24 mouse cellular contexts compared by ENCODE assay signal in genomic region chr16:54498270-54498669, GRCm38 (mm10).
DNase-seq lines count a peak whose midpoint lies in the region; ATAC-seq and TF ChIP-seq lines count a peak whose summit lies in the region.
"Had no signal": no experiment of that assay in that cellular context is flagged by ENCODE, and none has a peak within 500 bp of the region (broad histone marks: within the 10 kb centered on the region; RNA-seq: fewer than 3 reads in every experiment).

No protein-coding gene starts in this region.

- no peaks in the 10 kb centered on the region for H3K9me3 ChIP-seq in forebrain, embryonic 14.5 days (replicated peaks; ENCODE audit: control insufficient read depth, low read length)
- H3K9me3 ChIP-seq in forebrain, embryonic 15.5 days: no peaks in the 10 kb centered on the region
- H3K9me3 ChIP-seq in forebrain, postnatal 0 days (ENCODE audit: low read length): no peaks in the 10 kb centered on the region
- no peaks in the 10 kb centered on the region for H3K9me3 ChIP-seq in forebrain, embryonic 11.5 days (ENCODE audit: control insufficient read depth, low read length)
- H3K9me3 ChIP-seq: embryonic facial prominence, embryonic 10.5 days; embryonic facial prominence, embryonic 12.5 days; forebrain, embryonic 13.5 days; G1E had no signal

- no peak for TF ChIP-seq CTCF in forebrain, postnatal 0 days (IDR thresholded peaks at IDR 0.05; ENCODE audit: low read depth)
- TF ChIP-seq CTCF in left cerebral cortex, adult 2 months (IDR thresholded peaks at IDR 0.05): no peak

- H3K4me3 ChIP-seq in forebrain, embryonic 14.5 days (ENCODE audit: low read depth, low read length): no peak overlapping the region
- H3K4me3 ChIP-seq in forebrain, embryonic 15.5 days: no peak overlapping the region
- H3K4me3 ChIP-seq in forebrain, postnatal 0 days (ENCODE audit: low read depth, low read length): no peak overlapping the region
- no peak overlapping the region for H3K4me3 ChIP-seq in forebrain, embryonic 11.5 days (ENCODE audit: low read depth, low read length)
- H3K4me3 ChIP-seq in left cerebral cortex, adult 2 months: no peak overlapping the region
- H3K4me3 ChIP-seq: embryonic facial prominence, embryonic 10.5 days; embryonic facial prominence, embryonic 12.5 days; forebrain, embryonic 13.5 days had no signal

- no peaks in the 10 kb centered on the region for H3K4me1 ChIP-seq in forebrain, embryonic 14.5 days (ENCODE audit: control insufficient read depth, insufficient read depth, low read length)
- H3K4me1 ChIP-seq in forebrain, embryonic 15.5 days: no peaks in the 10 kb centered on the region
- H3K4me1 ChIP-seq in forebrain, postnatal 0 days (ENCODE audit: insufficient read depth): no peaks in the 10 kb centered on the region
- H3K4me1 ChIP-seq in forebrain, embryonic 11.5 days (replicated peaks; ENCODE audit: control insufficient read depth, insufficient read depth, low read length): no peaks in the 10 kb centered on the region
- H3K4me1 ChIP-seq: embryonic facial prominence, embryonic 10.5 days; embryonic facial prominence, embryonic 12.5 days; forebrain, embryonic 13.5 days had no signal

- H3K36me3 ChIP-seq in forebrain, embryonic 14.5 days (ENCODE audit: control insufficient read depth, insufficient read depth, low read length): no peaks in the 10 kb centered on the region
- H3K36me3 ChIP-seq in forebrain, embryonic 15.5 days: no peaks in the 10 kb centered on the region
- no peaks in the 10 kb centered on the region for H3K36me3 ChIP-seq in forebrain, postnatal 0 days (ENCODE audit: insufficient read depth)
- no peaks in the 10 kb centered on the region for H3K36me3 ChIP-seq in forebrain, embryonic 11.5 days (ENCODE audit: control insufficient read depth, insufficient read depth, low read length)
- H3K36me3 ChIP-seq: embryonic facial prominence, embryonic 10.5 days; embryonic facial prominence, embryonic 12.5 days; G1E had no signal

- H3K4me2 ChIP-seq in forebrain, embryonic 14.5 days (ENCODE audit: low read length): no peak overlapping the region
- H3K4me2 ChIP-seq in forebrain, embryonic 15.5 days (replicated peaks): no peak overlapping the region
- no peak overlapping the region for H3K4me2 ChIP-seq in forebrain, postnatal 0 days (ENCODE audit: low read depth)
- H3K4me2 ChIP-seq in forebrain, embryonic 11.5 days (ENCODE audit: low read depth, low read length, severe bottlenecking): no peak overlapping the region
- H3K4me2 ChIP-seq: embryonic facial prominence, embryonic 12.5 days; forebrain, embryonic 13.5 days had no signal

- WGBS in forebrain, embryonic 14.5 days: 84% methylated on average over 3 of the region's 3 CpGs
- WGBS in forebrain, embryonic 15.5 days: 74% methylated on average over 3 of the region's 3 CpGs
- WGBS in forebrain, postnatal 0 days: 63% methylated on average over 3 of the region's 3 CpGs
- 84% methylated on average over 3 of the region's 3 CpGs for WGBS in forebrain, embryonic 11.5 days

- no peak overlapping the region for H3K9ac ChIP-seq in forebrain, embryonic 14.5 days (ENCODE audit: low read length)
- no peak overlapping the region for H3K9ac ChIP-seq in forebrain, embryonic 15.5 days (replicated peaks)
- no peak overlapping the region for H3K9ac ChIP-seq in forebrain, postnatal 0 days
- no peak overlapping the region for H3K9ac ChIP-seq in forebrain, embryonic 11.5 days (ENCODE audit: low read length)
- H3K9ac ChIP-seq: embryonic facial prominence, embryonic 12.5 days; forebrain, embryonic 13.5 days had no signal

- no peak overlapping the region for H3K27ac ChIP-seq in forebrain, embryonic 14.5 days (ENCODE audit: low read depth, low read length)
- H3K27ac ChIP-seq in forebrain, embryonic 15.5 days (replicated peaks): no peak overlapping the region
- no peak overlapping the region for H3K27ac ChIP-seq in forebrain, postnatal 0 days (ENCODE audit: low read depth, low read length)
- H3K27ac ChIP-seq in forebrain, embryonic 11.5 days (ENCODE audit: low read depth, low read length): no peak overlapping the region
- H3K27ac ChIP-seq in left cerebral cortex, adult 2 months: 0 out of 2 replicates have a peak overlapping the region, but pooled peaks have one; percentile 53
- H3K27ac ChIP-seq: embryonic facial prominence, embryonic 10.5 days; embryonic facial prominence, embryonic 12.5 days; forebrain, embryonic 13.5 days had no signal

- ATAC-seq in forebrain, embryonic 14.5 days: no peak
- no peak for ATAC-seq in forebrain, embryonic 15.5 days (replicated peaks)
- peak; percentile 45; the same call in 1 of the 2 replicates for ATAC-seq in forebrain, postnatal 0 days
- ATAC-seq in forebrain, embryonic 11.5 days (replicated peaks; ENCODE audit: low FRiP score): no peak
- ATAC-seq: activated CD4-positive, CD25-positive, alpha-beta regulatory T cell, adult 4 months; CD4-positive, CD25-positive, alpha-beta regulatory T cell, adult 4 months; forebrain, embryonic 13.5 days; Patski had no signal

- H3K27me3 ChIP-seq in forebrain, embryonic 14.5 days (replicated peaks; ENCODE audit: control insufficient read depth, insufficient read depth, low read length): no peaks in the 10 kb centered on the region
- no peaks in the 10 kb centered on the region for H3K27me3 ChIP-seq in forebrain, embryonic 15.5 days
- no peaks in the 10 kb centered on the region for H3K27me3 ChIP-seq in forebrain, postnatal 0 days (ENCODE audit: insufficient read depth, low read length)
- no peaks in the 10 kb centered on the region for H3K27me3 ChIP-seq in forebrain, embryonic 11.5 days (ENCODE audit: control insufficient read depth, insufficient read depth, low read length)
- H3K27me3 ChIP-seq: CH12.LX; embryonic facial prominence, embryonic 12.5 days; forebrain, embryonic 13.5 days; Patski had no signal

- peak; percentile 14 for DNase-seq in forebrain, embryonic 14.5 days (ENCODE audit: low spot score)
- DNase-seq in forebrain, postnatal 0 days: peak; percentile 18
- DNase-seq in forebrain, embryonic 11.5 days (ENCODE audit: low spot score): no peak
- DNase-seq in left cerebral cortex, adult 2 months (ENCODE audit: extremely low spot score in 1 of 2, low spot score in 2 of 2): no peak
- DNase-seq in left cerebral cortex, adult 11 months (ENCODE audit: low spot score): no peak
- peak; percentile 22 for DNase-seq in telencephalon, adult 2 months (ENCODE audit: low read depth, low spot score)
- DNase-seq in cerebellum, adult 9-10 months: no peak
- DNase-seq: adrenal gland, postnatal 10 days; adrenal gland, postnatal 25 days; B cell, adult 2 months; cerebellum, adult 11 months; cerebellum, adult 18-20 months; cerebellum, adult 8-10 months; cerebellum, postnatal 10 days; cerebellum, postnatal 25 days had no signal

- intact Hi-C loops in left cerebral cortex, adult 2 months (cut with DNase I): loop anchor here (10.0 kb wide), 1 partner anchor 487 kb away; no protein-coding TSS in a partner anchor

Comparison
In these comparisons a context has a peak if more than half of its experiments do, and no peak if none do; other contexts are left out.
1. DNase-seq: peak in forebrain, embryonic 14.5 days (single experiment), forebrain, postnatal 0 days (single experiment) and telencephalon, adult 2 months (single experiment); none in forebrain, embryonic 11.5 days (single experiment), left cerebral cortex, adult 2 months (0 of 2), left cerebral cortex, adult 11 months (single experiment) and cerebellum, adult 9-10 months (single experiment).